Mouse (Mus musculus) embryonic fibroblast, embryonic 13.5 days (primary cell): ENCODE results near the gene Rgma.

Source experiments
- CTCF ChIP-seq: IDR thresholded peaks from 2 replicates; pipeline ENCODE4 v1.5.1; 2011; ENCODE audit warnings: mild to moderate bottlenecking, control low read depth, low read length, moderate library complexity, borderline replicate concordance; ENCODE audit not compliant: insufficient read depth
- POLR2A ChIP-seq: IDR thresholded peaks from 2 replicates; pipeline ENCODE4 v1.6.1; 2011; ENCODE audit warnings: low read depth, mild to moderate bottlenecking, control low read depth, low read length, moderate library complexity

GRCm38 (mm10) chr7:73405550-73405949 lies 30.2 kb downstream of the Rgma start:
- TF ChIP-seq CTCF (no peak), POLR2A (no peak)
